Mouse (Mus musculus): ENCODE data around the gene Pym1. TPM values are rescaled to one million over a fixed set of nuclear protein-coding genes. Genes with fewer than 3 reads are reported as not detected.
"Not testable (repeated sequence)": the region's sequence is repeated elsewhere in the genome, so short reads cannot be mapped to it uniquely, and the experiment has no call there.

Gene Pym1
- polyA plus RNA-seq, 1 experiment from 2014 or later = 50.2 TPM

DNA sequence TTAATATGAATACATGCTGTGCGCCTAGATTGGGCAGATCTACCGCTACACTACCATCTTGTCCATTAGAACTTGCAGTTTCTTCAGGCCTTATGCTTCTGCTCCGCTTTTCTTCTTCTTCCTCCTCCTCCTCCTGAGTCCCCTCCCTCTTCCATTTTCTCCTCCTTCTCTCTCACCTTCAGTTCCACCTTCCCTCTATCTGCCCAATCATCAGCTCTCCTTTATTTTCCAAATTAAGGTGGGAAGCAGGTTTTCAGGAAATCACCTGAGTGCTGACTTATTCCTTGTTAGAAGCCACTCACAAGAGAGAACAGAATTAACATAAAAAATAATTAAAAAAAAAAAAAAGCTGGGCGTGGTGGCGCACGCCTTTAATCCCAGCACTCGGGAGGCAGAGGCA is 36.4 kb upstream of the Pym1 start:
- H3K4me3 ChIP-seq (ENCODE audit: low read depth, low read length); H3K9me3 ChIP-seq (ENCODE audit: control insufficient read depth, low read length); H3K4me2 ChIP-seq (ENCODE audit: low read depth); H3K4me1 ChIP-seq (ENCODE audit: control insufficient read depth, insufficient read depth, low read length); H3K27me3 ChIP-seq (ENCODE audit: control insufficient read depth, insufficient read depth, low read length); H3K27ac ChIP-seq (ENCODE audit: low read depth, low read length); ATAC-seq (ENCODE audit: insufficient read depth, low FRiP score, low TSS enrichment); H3K9ac ChIP-seq (ENCODE audit: low read length); DNase-seq (ENCODE audit: low spot score); H3K36me3 ChIP-seq (ENCODE audit: control insufficient read depth, insufficient read depth, low read length): not testable (repeated sequence)
- WGBS = 97% methylated on average over 7 of the region's 7 CpGs

DNA sequence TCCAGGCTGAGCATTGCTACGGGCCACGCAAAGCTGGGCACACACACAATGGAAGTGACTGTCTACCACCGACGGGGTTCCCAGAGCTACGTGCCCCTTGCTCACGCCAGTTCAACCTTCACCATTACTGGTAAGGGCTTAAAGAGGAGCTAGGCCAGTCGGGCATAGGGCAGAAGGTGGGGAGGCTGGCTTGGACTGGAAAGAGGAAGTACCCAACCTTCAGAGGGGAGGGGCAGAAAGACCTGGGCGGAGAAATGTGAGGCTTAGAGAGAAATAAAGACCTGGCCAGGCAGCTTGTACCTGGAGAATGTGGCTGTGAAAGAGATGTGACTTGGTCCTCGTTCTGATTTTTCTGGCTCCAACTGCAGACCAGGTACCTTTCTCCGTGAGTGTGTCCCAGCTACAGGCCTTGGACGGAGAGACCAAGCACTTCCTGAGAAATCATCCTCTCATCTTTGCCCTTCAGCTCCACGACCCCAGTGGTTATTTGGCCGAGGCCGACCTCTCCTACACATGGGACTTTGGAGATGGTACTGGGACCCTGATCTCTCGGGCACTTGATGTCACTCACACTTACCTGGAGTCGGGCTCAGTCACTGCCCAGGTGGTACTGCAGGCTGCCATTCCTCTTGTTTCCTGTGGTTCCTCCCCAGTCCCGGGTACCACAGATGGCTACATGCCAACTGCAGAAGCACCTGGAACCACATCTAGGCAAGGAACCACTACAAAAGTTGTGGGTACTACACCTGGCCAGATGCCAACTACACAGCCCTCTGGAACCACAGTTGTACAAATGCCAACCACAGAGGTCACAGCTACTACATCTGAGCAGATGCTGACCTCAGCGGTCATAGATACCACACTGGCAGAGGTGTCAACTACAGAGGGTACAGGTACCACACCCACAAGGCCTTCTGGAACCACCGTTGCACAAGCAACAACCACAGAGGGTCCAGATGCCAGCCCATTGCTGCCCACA is 31.8 kb upstream of the Pym1 start:
- H3K27ac ChIP-seq (ENCODE audit: low read depth, low read length) = no peak overlapping the region
- no peaks in the 10 kb centered on the region for H3K4me1 ChIP-seq (ENCODE audit: control insufficient read depth, insufficient read depth, low read length)
- H3K4me2 ChIP-seq (ENCODE audit: low read depth) = no peak overlapping the region
- no peaks in the 10 kb centered on the region for H3K9me3 ChIP-seq (ENCODE audit: control insufficient read depth, low read length)
- ATAC-seq (ENCODE audit: insufficient read depth, low FRiP score, low TSS enrichment) = no peak
- no peak overlapping the region for H3K4me3 ChIP-seq (ENCODE audit: low read depth, low read length)
- no peak for DNase-seq (ENCODE audit: low spot score)
- no peaks in the 10 kb centered on the region for H3K27me3 ChIP-seq (ENCODE audit: control insufficient read depth, insufficient read depth, low read length)
- H3K36me3 ChIP-seq (ENCODE audit: control insufficient read depth, insufficient read depth, low read length) = no peaks in the 10 kb centered on the region
- no peak overlapping the region for H3K9ac ChIP-seq (ENCODE audit: low read length)
- WGBS = 90% methylated on average over 19 of the region's 19 CpGs

DNA sequence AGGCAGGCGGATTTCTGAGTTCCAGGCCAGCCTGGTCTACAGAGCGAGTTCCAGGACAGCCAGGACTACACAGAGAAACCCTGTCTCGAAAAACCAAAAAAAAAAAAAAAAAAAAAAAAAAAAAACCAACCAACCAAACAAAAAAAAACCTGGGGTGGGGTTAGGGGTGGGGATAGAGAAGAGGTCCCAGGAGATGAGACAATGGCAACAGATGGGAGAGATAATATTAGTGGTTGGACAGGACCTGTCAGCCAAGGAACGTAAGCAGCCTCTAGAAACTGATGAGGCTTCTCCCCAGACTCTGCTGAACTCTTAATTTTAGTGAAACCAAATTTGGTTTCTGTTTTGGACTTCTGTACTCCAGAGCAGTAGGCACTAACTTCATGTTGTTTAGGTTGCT is 22.2 kb upstream of the Pym1 start:
- ATAC-seq (ENCODE audit: insufficient read depth, low FRiP score, low TSS enrichment); H3K36me3 ChIP-seq (ENCODE audit: control insufficient read depth, insufficient read depth, low read length); H3K4me3 ChIP-seq (ENCODE audit: low read depth, low read length); DNase-seq (ENCODE audit: low spot score); H3K27me3 ChIP-seq (ENCODE audit: control insufficient read depth, insufficient read depth, low read length); H3K4me1 ChIP-seq (ENCODE audit: control insufficient read depth, insufficient read depth, low read length); H3K4me2 ChIP-seq (ENCODE audit: low read depth); H3K27ac ChIP-seq (ENCODE audit: low read depth, low read length); H3K9me3 ChIP-seq (ENCODE audit: control insufficient read depth, low read length); H3K9ac ChIP-seq (ENCODE audit: low read length): not testable (repeated sequence)
- 77% methylated on average over 3 of the region's 4 CpGs for WGBS

GRCm38 (mm10) chr10:128728059-128728458 is 19.6 kb upstream of the Pym1 start:
- Histone ChIP-seq H3K4me1 (ENCODE audit: control insufficient read depth, insufficient read depth, low read length) (no peaks in the 10 kb centered on the region), H3K27ac (ENCODE audit: low read depth, low read length) (no peak overlapping the region), H3K4me3 (ENCODE audit: low read depth, low read length) (no peak overlapping the region), H3K36me3 (ENCODE audit: control insufficient read depth, insufficient read depth, low read length) (no peaks in the 10 kb centered on the region), H3K9me3 (ENCODE audit: control insufficient read depth, low read length) (no peaks in the 10 kb centered on the region), H3K4me2 (ENCODE audit: low read depth) (no peak overlapping the region), H3K27me3 (ENCODE audit: control insufficient read depth, insufficient read depth, low read length) (no peaks in the 10 kb centered on the region), H3K9ac (ENCODE audit: low read length) (no peak overlapping the region)
- WGBS = 85% methylated on average over 5 of the region's 5 CpGs
- no peak for ATAC-seq (ENCODE audit: insufficient read depth, low FRiP score, low TSS enrichment)
- no peak for DNase-seq (ENCODE audit: low spot score)

DNA sequence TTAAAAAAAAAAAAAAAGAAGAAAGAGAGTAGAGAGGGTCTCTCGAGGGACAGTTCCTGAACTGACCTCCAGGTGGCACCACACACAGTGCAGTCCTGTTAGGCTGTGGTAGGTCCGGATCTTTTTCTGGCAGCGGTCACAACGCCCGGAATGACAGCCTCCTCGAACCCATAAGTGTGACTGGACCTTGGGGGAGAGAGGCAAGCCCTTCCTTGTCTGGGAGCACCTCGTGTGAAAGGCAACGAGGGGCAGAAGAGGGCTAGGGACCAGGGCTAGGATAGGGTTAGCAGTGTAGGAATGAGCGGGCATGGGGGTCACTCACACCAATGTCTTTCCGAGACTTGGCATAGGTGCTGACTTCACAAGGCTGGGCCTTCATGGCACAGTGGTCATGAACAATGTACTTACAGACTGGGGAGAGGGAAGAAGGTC is 16.7 kb upstream of the Pym1 start:
- Histone ChIP-seq H3K4me2 (ENCODE audit: low read depth) (no peak overlapping the region), H3K27me3 (ENCODE audit: control insufficient read depth, insufficient read depth, low read length) (no peaks in the 10 kb centered on the region), H3K27ac (ENCODE audit: low read depth, low read length) (no peak overlapping the region), H3K4me1 (ENCODE audit: control insufficient read depth, insufficient read depth, low read length) (no peaks in the 10 kb centered on the region), H3K36me3 (ENCODE audit: control insufficient read depth, insufficient read depth, low read length) (no peaks in the 10 kb centered on the region), H3K9ac (ENCODE audit: low read length) (no peak overlapping the region), H3K9me3 (ENCODE audit: control insufficient read depth, low read length) (no peaks in the 10 kb centered on the region), H3K4me3 (ENCODE audit: low read depth, low read length) (no peak overlapping the region)
- 0 out of 2 replicates have a peak, but pooled peaks have one; percentile 50 for ATAC-seq (ENCODE audit: insufficient read depth, low FRiP score, low TSS enrichment)
- WGBS = 25% methylated on average over 10 of the region's 10 CpGs
- peak; percentile 64 for DNase-seq (ENCODE audit: low spot score)

GRCm38 (mm10) chr10:128731992-128732391 is 15.7 kb upstream of the Pym1 start:
- Histone ChIP-seq H3K27ac (ENCODE audit: low read depth, low read length) (no peak overlapping the region), H3K4me1 (ENCODE audit: control insufficient read depth, insufficient read depth, low read length) (no peaks in the 10 kb centered on the region), H3K4me3 (ENCODE audit: low read depth, low read length) (no peak overlapping the region), H3K9ac (ENCODE audit: low read length) (no peak overlapping the region), H3K27me3 (ENCODE audit: control insufficient read depth, insufficient read depth, low read length) (no peaks in the 10 kb centered on the region), H3K9me3 (ENCODE audit: control insufficient read depth, low read length) (no peaks in the 10 kb centered on the region), H3K4me2 (ENCODE audit: low read depth) (no peak overlapping the region), H3K36me3 (ENCODE audit: control insufficient read depth, insufficient read depth, low read length) (no peaks in the 10 kb centered on the region)
- no peak for DNase-seq (ENCODE audit: low spot score)
- ATAC-seq (ENCODE audit: insufficient read depth, low FRiP score, low TSS enrichment) = no peak

GRCm38 (mm10) chr10:128737435-128737834 is 10.3 kb upstream of the Pym1 start:
- no peak overlapping the region; the same call in 1 of the 2 replicates for H3K9ac ChIP-seq (ENCODE audit: low read length)
- H3K4me3 ChIP-seq (ENCODE audit: low read depth, low read length) = no peak overlapping the region

GRCm38 (mm10) chr10:128740296-128740695 is 7.4 kb upstream of the Pym1 start:
- ATAC-seq (ENCODE audit: insufficient read depth, low FRiP score, low TSS enrichment) (no peak), DNase-seq (ENCODE audit: low spot score) (no peak)
- H3K9me3 ChIP-seq (ENCODE audit: control insufficient read depth, low read length) = no peaks in the 10 kb centered on the region
- no peaks in the 10 kb centered on the region for H3K36me3 ChIP-seq (ENCODE audit: control insufficient read depth, insufficient read depth, low read length)
- 64% methylated on average over 2 of the region's 2 CpGs for WGBS
- H3K4me3 ChIP-seq (ENCODE audit: low read depth, low read length) = no peak overlapping the region
- H3K4me1 ChIP-seq (ENCODE audit: control insufficient read depth, insufficient read depth, low read length) = peaks cover 6% of the 10 kb centered on the region; the same call in 1 of the 2 replicates
- no peak overlapping the region for H3K27ac ChIP-seq (ENCODE audit: low read depth, low read length)
- peaks cover 23% of the 10 kb centered on the region for H3K27me3 ChIP-seq (ENCODE audit: control insufficient read depth, insufficient read depth, low read length)
- no peak overlapping the region for H3K4me2 ChIP-seq (ENCODE audit: low read depth)
- H3K9ac ChIP-seq (ENCODE audit: low read length) = no peak overlapping the region

More at GRCm38 (mm10) chr10:128737435-128737834, 10.3 kb upstream of the Pym1 start:
- H3K27me3 ChIP-seq (ENCODE audit: control insufficient read depth, insufficient read depth, low read length) = peaks cover 3% of the 10 kb centered on the region
- peak overlapping the region; percentile 29 for H3K4me2 ChIP-seq (ENCODE audit: low read depth)
- H3K36me3 ChIP-seq (ENCODE audit: control insufficient read depth, insufficient read depth, low read length) = no peaks in the 10 kb centered on the region
- H3K9me3 ChIP-seq (ENCODE audit: control insufficient read depth, low read length) = no peaks in the 10 kb centered on the region
- DNase-seq (ENCODE audit: low spot score) (peak; percentile 23), ATAC-seq (ENCODE audit: insufficient read depth, low FRiP score, low TSS enrichment) (no peak)
- no peak overlapping the region for H3K27ac ChIP-seq (ENCODE audit: low read depth, low read length)
- WGBS = 3% methylated on average over 14 of the region's 15 CpGs
- H3K4me1 ChIP-seq (ENCODE audit: control insufficient read depth, insufficient read depth, low read length) = peaks cover 3% of the 10 kb centered on the region; the same call in 1 of the 2 replicates

DNA sequence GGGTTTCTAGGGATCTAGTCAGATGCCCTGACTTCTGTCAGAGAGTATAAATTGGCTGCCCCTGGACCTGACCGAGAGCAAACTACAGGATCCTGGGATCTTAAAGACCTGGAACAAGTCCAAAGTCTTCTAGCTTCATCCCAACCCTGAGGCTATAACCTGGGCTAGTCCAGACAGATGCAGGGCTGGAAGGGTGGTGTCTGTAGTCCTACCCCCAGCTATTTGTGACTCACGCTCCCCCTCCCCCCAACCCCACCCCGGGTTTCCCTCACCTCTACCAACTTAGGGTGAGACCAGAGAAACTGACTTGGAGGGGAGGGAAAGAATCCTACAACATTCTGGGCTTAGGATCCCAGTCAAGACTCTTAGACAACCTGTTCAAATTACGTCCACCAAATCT is 5.1 kb upstream of the Pym1 start:
- peaks cover 23% of the 10 kb centered on the region for H3K27me3 ChIP-seq (ENCODE audit: control insufficient read depth, insufficient read depth, low read length)
- no peak overlapping the region for H3K27ac ChIP-seq (ENCODE audit: low read depth, low read length)
- H3K9ac ChIP-seq (ENCODE audit: low read length) = no peak overlapping the region
- 39% methylated on average over 4 of the region's 4 CpGs for WGBS
- peaks cover 3% of the 10 kb centered on the region; the same call in 1 of the 2 replicates for H3K4me1 ChIP-seq (ENCODE audit: control insufficient read depth, insufficient read depth, low read length)
- no peak overlapping the region for H3K4me2 ChIP-seq (ENCODE audit: low read depth)
- no peak for ATAC-seq (ENCODE audit: insufficient read depth, low FRiP score, low TSS enrichment)
- H3K4me3 ChIP-seq (ENCODE audit: low read depth, low read length) = no peak overlapping the region
- DNase-seq (ENCODE audit: low spot score) = no peak
- H3K36me3 ChIP-seq (ENCODE audit: control insufficient read depth, insufficient read depth, low read length) = no peaks in the 10 kb centered on the region
- no peaks in the 10 kb centered on the region for H3K9me3 ChIP-seq (ENCODE audit: control insufficient read depth, low read length)
